Mouse (Mus musculus) bone marrow, adult 2 months (tissue): ENCODE data around the gene Cep68.

ENCODE experiments used
- CTCF ChIP-seq: fragments of 200-500 bp; IDR thresholded peaks from 2 replicates; pipeline ENCODE4 v1.5.1; 2011; ENCODE audit warnings: low read length, control low read depth; ENCODE audit not compliant: control insufficient read depth, insufficient read depth
- POLR2A ChIP-seq: fragments of 200-500 bp; IDR thresholded peaks from 2 replicates; pipeline ENCODE4 v1.6.1; 2011; ENCODE audit warnings: low read depth, mild to moderate bottlenecking, control low read depth, low read length, borderline replicate concordance; ENCODE audit not compliant: control insufficient read depth

DNA sequence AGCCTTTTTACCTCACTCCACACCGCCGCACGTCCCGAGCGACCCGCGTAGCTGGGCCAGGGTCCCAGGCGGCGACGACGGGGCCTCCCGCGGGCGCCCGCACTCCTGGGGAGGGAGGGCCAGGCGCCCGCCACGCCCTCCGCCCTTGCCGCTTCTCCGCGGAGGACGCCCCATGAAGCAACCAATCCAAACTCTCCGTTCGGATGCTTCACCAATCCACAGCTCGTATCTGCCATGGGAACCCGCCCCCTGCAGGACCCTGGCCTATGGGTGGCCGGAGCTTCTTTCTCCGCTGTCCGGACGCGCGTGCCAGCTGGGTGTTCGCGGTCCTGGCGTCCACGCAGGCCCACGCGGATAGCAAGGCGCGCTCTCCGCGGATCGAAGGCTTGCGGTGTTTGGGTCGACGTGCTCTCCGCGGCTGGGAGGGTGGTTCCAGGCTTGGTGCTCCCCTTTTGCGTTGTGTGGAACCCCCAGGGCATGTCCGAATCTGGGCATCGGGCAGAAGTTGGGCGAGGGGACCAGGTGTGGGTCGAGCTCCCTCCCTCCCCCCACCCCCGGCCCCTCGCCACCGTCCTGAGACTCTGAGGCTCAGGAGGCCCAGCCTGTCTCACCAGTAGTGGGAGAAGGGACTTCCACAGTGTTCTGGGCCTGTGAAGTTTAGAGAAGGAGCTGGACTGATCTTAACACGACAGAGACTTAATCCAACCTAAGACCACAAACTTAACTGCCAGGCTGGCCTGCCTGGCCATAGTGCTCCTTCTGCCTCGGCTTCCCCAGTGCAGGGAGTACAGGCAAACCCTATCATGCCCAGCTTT is at the start of gene Cep68:
- no peak for TF ChIP-seq CTCF
- peak; percentile 49; the same call in 1 of the 2 replicates for TF ChIP-seq POLR2A
